Mouse (Mus musculus): ENCODE measurements at regions not wholly inside any gene's neighbourhood (a gene's known extent, or its start where the extent isn't known, plus 50 kb on each side); places are given as distances from the start of the nearest gene placed in this dataset.
"Not testable (repeated sequence)": the region's sequence is repeated elsewhere in the genome, so short reads cannot be mapped to it uniquely, and the experiment has no call there.

DNA sequence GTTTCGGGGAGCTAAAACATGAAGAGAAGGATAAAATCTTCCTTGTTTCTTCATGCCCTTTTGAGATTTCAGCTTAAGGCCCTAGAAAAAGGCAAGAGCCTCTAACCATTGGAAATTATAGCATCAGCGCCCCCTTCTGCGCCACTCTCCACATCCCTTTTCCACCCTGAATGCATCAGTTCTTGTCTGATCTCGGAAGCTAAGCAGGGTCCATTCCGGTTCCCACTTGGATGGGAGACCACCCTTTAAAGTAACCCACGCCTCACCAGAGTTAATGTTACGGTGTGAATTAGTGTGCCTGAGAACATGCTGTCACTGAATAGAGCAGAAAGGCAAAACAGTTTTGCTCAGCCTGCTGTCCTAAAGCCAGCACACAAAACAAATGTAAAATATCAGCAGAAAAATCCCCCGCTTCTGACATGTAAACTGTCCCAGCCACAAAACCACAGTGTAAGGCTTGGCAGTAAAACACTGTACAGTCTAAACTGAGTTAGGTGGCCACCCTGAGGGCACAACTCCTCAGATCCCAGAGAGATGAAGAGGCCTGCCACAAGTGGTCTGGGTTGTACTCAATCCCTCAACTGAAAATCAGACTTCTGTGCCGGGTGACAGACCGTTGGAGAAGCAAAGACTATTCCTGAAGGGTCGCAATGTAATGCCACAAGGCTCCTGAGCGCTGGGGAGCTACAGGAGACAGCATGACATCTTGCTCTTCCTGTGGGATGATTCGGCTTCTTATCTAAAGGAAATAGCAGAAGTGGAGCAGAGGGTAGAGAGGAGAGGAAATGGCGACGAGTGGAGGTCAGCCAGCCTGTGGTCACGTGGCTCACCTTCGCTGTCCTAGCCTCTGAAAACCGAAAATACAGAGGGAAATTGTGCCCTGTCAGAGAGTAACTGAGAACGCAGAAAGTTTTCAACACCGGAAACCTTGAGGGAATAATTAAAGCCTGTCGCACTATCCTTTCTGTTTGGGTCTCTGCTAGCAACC lies 176.2 kb downstream of the Kctd12 start:
- DNase-seq (ENCODE audit: low read depth, low spot score) = no peak

GRCm38 (mm10) chr14:102795676-102796075 lies 186.8 kb downstream of the Kctd12 start:
- no peak for DNase-seq (ENCODE audit: low read depth, low spot score)

DNA sequence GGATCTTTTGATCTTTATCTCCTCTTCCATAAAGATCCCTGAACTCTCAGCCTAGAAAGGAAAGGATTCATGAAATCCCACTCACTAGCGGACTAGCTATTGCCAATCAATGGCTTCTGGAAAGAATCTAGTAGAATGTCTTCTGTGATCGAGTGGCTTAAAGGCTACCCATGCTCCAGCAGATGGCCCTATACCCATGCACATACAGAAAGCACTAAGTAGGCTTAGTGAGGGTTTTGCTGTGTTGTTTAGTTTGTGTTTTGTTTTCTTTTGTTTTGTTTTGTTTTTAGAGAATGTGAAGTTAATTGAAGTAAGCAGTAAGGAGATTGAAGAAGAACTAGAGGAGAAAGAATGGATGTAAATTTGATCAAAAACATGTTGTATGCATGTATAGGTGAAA lies 187.5 kb downstream of the Kctd12 start:
- DNase-seq (ENCODE audit: low read depth, low spot score) = no peak

GRCm38 (mm10) chr14:102793753-102794152 lies 188.7 kb downstream of the Kctd12 start:
- DNase-seq (ENCODE audit: low read depth, low spot score) = no peak

DNA sequence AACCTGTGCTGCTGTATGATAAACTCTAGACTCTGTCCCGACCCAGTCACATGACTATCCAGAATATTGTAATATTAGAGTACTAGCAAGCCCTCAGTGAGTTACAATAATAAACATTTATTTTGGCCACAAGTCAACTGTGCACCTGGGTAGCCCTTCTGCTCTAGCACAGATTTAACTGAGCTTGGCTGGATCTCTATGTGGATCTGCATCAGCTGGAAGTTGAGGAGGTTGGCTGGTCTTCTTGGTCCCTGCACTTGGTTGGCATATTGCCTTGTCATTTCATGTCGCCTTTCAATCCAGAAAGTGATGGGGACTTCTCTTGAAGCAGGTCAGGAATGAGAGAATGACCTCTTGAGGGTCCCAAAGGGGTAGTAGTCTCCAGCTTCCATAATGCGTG lies 191.5 kb downstream of the Kctd12 start:
- DNase-seq (ENCODE audit: low read depth, low spot score) = no peak

- no peak for DNase-seq (ENCODE audit: low read depth, low spot score)
These were observed 200.2 kb downstream of the Kctd12 start for GRCm38 (mm10) chr14:102782227-102782626.

- DNase-seq (ENCODE audit: low read depth, low spot score) = no peak
These were observed 212.7 kb downstream of the Kctd12 start for GRCm38 (mm10) chr14:102769716-102770115.

DNA sequence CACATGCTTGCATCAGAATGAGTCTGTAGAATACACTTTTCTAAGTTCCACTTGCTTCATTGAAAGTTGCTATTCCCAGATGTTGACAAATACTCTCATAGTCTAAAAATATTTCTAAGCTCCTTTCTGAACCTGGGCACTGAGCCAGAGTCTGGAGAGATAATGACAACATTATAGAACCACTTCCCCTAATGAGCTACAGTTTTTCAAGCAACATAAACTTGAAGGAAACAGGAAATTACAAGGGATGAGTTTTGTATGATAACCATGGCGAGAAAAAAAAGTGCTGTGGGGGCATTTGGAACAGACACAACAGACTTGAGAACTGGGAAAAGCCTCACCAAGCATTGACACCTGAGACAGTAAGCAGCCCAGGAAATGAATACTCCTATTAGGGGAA lies 233.8 kb downstream of the Kctd12 start:
- DNase-seq (ENCODE audit: low read depth, low spot score) = no peak

DNA sequence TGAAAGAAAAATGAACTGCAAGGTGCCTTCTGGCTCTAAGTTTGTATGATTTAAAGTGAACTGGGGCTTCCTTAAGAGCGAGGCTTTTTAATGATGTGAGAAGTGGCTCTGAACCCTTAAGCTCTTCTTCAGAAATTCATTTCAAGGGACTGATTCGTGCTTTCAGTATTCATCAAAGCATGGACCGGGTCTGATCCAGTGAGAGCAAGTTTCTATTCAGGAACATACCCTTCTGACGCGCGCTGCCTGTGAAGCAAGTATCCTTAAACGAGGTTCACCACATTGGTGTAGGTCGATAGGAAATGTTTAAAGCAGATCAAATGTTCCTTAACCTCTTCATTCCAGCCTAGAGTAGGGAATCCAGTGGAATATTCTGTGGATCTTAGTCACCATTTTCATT lies 240.1 kb downstream of the Kctd12 start:
- no peak for DNase-seq (ENCODE audit: low read depth, low spot score)

DNA sequence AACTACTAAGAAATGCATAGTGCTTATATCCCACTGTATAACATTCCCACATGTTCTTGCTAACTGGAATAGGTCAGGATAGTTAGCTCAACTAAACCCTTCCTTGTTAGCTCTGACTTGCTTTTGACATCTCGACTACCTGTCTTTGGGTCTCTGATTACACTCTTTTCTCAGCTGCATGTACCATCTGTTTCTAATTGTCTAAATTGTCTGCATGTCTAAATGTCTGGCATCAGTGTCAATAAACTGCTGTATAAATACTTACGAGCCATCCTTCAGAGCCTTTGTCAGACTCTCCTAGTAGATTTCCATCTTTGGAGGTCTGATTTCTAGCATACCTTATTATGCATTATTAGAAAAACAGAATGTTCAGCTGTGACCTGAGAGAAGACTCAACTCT lies 245.8 kb downstream of the Kctd12 start:
- DNase-seq (ENCODE audit: low read depth, low spot score) = no peak

DNA sequence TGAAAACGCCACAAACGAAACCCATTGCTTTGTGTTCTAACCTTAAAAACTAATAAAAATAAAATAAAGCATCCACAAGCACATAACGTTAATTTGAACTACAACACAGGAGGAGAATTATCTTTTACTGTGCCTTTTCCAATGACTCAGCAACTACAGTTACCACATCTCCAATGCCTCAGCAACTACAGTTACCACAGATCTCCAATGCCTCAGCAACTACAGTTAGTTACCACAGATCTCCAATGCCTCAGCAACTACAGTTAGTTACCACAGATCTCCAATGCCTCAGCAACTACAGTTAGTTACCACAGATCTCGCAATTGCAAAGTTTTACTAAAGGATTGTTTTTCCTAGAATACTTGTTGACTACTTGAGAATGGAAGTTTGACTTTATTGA lies 248.7 kb downstream of the Kctd12 start:
- DNase-seq (ENCODE audit: low read depth, low spot score) = not testable (repeated sequence)

GRCm38 (mm10) chr14:102731746-102732145 lies 250.7 kb downstream of the Kctd12 start:
- DNase-seq (ENCODE audit: low read depth, low spot score) = no peak

DNA sequence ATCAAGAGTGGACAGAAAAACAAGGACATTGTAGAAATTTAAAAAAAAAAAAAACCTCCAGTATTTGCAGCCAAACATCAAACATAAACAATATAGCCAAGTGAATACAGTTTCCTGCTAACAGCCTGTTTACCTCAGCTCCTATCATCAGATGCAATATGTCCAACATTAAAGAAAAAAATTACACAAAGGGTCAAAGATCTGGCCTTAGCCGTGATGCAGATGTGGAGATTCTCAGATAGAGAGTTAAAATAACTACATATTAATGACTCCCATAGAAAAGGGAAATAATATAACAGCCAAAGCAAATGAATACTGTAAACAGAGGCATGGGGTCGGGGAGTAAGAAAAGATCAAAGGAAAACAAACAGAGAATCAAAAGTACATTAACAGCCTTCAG lies 259.8 kb downstream of the Kctd12 start:
- DNase-seq (ENCODE audit: low read depth, low spot score) = no peak

GRCm38 (mm10) chr14:102718558-102718957 lies 263.9 kb downstream of the Kctd12 start:
- DNase-seq (ENCODE audit: low read depth, low spot score) = no peak

DNA sequence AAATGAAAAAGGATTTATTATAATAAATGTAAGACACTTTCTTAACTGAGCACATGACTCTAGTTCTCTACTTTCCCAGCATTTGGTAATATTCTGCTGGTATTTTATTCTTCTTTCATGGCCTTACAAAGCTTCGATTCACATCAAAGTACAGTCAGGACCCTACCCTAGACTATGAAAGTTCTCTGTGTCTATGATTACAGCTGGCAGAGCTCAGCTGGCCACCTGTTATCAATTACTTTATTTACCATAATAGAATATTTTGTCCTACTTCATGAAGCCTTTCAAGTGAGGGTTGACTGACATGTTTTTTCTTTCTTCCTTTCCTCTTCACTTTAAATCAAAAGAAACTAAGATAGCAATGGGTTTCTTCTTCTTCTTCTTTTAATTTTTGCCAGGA lies 269.8 kb downstream of the Kctd12 start:
- DNase-seq (ENCODE audit: low read depth, low spot score) = no peak

GRCm38 (mm10) chr14:102706704-102707336 lies 275.6 kb downstream of the Kctd12 start:
- DNase-seq (ENCODE audit: low read depth, low spot score) = no peak

DNA sequence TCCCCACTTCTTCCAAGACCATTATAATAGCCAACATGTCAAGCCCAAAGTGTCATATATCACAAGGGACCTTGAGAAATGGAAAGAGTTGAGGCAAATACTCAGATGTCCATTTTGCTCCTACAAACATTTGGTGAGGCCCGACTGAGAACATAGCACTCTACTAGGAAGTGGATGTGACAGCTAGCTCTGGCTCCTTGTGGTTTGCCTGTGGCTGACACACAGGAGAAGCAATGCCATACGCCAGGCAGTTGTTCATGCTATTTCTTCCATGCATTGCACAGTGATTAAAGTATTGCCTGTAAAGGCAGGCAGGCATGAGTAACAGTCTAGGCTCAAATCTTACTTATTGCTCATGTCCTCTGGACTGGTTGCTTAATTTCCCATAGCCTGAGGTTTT lies 281.3 kb downstream of the Kctd12 start:
- DNase-seq (ENCODE audit: low read depth, low spot score) = no peak

DNA sequence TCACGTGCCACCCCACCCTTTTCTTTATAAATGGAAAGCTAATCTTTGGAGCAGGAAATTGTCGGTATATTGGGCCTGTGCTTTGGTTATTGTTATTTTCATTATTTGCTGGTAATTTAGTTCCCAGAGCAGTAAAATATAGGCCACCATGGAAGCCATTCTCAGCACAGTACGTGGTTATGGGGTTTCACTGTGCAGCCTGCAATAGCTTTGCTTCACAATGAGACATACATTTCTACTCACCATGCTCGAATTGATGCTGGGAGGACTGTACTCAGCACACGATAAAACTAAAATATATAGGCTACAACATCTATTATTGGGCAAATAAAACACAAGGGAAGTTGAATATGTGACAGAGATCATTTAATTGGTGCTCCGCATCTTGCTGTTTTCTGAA lies 282.0 kb downstream of the Kctd12 start:
- DNase-seq (ENCODE audit: low read depth, low spot score) = no peak

GRCm38 (mm10) chr14:102699015-102699414 lies 283.4 kb downstream of the Kctd12 start:
- DNase-seq (ENCODE audit: low read depth, low spot score) = no peak

GRCm38 (mm10) chr14:102686791-102687190 lies 295.6 kb downstream of the Kctd12 start:
- DNase-seq (ENCODE audit: low read depth, low spot score) = no peak

- DNase-seq (ENCODE audit: low read depth, low spot score) = no peak
These were observed 305.9 kb downstream of the Kctd12 start for GRCm38 (mm10) chr14:102676582-102676981.

- DNase-seq (ENCODE audit: low read depth, low spot score) = no peak
These were observed 307.8 kb downstream of the Kctd12 start for GRCm38 (mm10) chr14:102674635-102675034.

DNA sequence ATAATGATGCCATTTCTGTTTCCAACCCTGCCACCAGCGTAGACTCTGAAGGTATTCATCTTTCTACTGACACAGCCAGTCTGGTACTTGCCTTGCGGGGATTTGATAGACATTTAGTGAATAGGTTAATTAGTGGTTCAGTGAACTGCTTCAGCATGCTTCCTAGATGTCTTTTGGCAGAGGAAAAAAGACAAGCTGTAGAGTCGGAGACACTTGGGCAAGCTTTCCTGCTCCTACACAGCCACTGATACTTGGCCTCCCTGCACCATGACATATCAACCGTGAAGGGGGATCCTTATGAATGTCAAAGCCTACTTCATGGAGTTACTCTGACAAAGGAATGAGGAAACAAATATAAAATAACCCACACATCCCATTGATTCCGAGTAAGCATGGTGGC lies 308.7 kb downstream of the Kctd12 start:
- no peak for DNase-seq (ENCODE audit: low read depth, low spot score)

All from retina, postnatal 7 days (tissue).